Mouse (Mus musculus) intestine, embryonic 16.5 days (tissue): Measurements from ENCODE around the gene Stra6l. TPM values are rescaled to one million over a fixed set of nuclear protein-coding genes. Genes with fewer than 3 reads are reported as not detected.

Experiments used
- ATAC-seq: fragments of 200-750 bp; cut with Nextera tagmentation; 2 replicates; pipeline ENCODE4 v1.8.0; 2017; ENCODE audit warnings: moderate TSS enrichment, moderate library complexity
- H3K27ac ChIP-seq: fragments of 300-500 bp; sonication (generic); 2 replicates; pipeline ENCODE4 v1.5.1; 2014; ENCODE audit warnings: mild to moderate bottlenecking, low read length
- H3K27me3 ChIP-seq: fragments of 300-500 bp; sonication (generic); replicated peaks from 2 replicates; pipeline ENCODE4 v1.6.1; 2014; ENCODE audit warnings: low read length, control low read depth, mixed read lengths; ENCODE audit not compliant: control insufficient read depth, insufficient read depth
- H3K36me3 ChIP-seq: fragments of 300-500 bp; sonication (generic); 2 replicates; pipeline ENCODE4 v1.6.1; 2014; ENCODE audit warnings: low read length, control low read depth; ENCODE audit not compliant: control insufficient read depth, insufficient read depth
- H3K4me1 ChIP-seq: fragments of 300-500 bp; sonication (generic); 2 replicates; pipeline ENCODE4 v1.6.1; 2014; ENCODE audit warnings: low read length, control low read depth, mixed read lengths; ENCODE audit not compliant: control insufficient read depth, insufficient read depth
- H3K4me2 ChIP-seq: fragments of 300-500 bp; sonication (generic); 2 replicates; pipeline ENCODE4 v1.6.1; 2014; ENCODE audit warnings: low read depth, low read length, control low read depth
- H3K4me3 ChIP-seq: fragments of 300-500 bp; sonication (generic); 2 replicates; pipeline ENCODE4 v1.5.1; 2014; ENCODE audit warnings: mild to moderate bottlenecking, low read length
- H3K9ac ChIP-seq: fragments of 300-500 bp; sonication (generic); 2 replicates; pipeline ENCODE4 v1.6.1; 2014; ENCODE audit warnings: low read depth, low read length
- H3K9me3 ChIP-seq: fragments of 300-500 bp; sonication (generic); 2 replicates; pipeline ENCODE4 v1.6.1; 2016; ENCODE audit warnings: low read length, control low read depth; ENCODE audit not compliant: control insufficient read depth
- WGBS: fragments of 180-500 bp; shearing (Covaris S2); extraction: QIAGEN DNeasy Blood & Tissue Kit; methylation state at CpG from one replicate; pipeline ENCODE4 v1.1.7; 2014; 5-methylcytosine and 5-hydroxymethylcytosine counted together
- polyA plus RNA-seq: library from polyadenylated mRNA; unstranded; fragments of >200 nt; fragmentation: Nextera tagmentation; extraction: Ambion mirVana; gene quantifications from 2 replicates; pipeline ENCODE4 v1.2.1, GENCODE M21; 2015

The Stra6l gene
- polyA plus RNA-seq, 1 experiment from 2014 or later: 9.7 TPM

GRCm38 (mm10) chr4:45928561-45928960, 80.1 kb downstream of the Stra6l start:
- H3K36me3 ChIP-seq: no peaks in the 10 kb centered on the region
- WGBS: 79% methylated on average over 4 of the region's 4 CpGs
- H3K4me3 ChIP-seq: no peak overlapping the region
- no peak for ATAC-seq
- H3K4me2 ChIP-seq: no peak overlapping the region
- no peaks in the 10 kb centered on the region for H3K9me3 ChIP-seq
- H3K9ac ChIP-seq: no peak overlapping the region
- no peak overlapping the region for H3K27ac ChIP-seq
- H3K4me1 ChIP-seq: no peaks in the 10 kb centered on the region
- H3K27me3 ChIP-seq: no peaks in the 10 kb centered on the region

Other genes with a start within 250 kb of the Stra6l start
- gene Aldh1b1, start 49.6 kb upstream of the Stra6l start, polyA plus RNA-seq: 638 and 702 TPM in 2 replicates
- 0.24 and 0.34 TPM in 2 replicates for gene Igfbpl1, start 21.7 kb upstream of the Stra6l start, polyA plus RNA-seq
- 0.15 and 0.16 TPM in 2 replicates for gene Ccdc180, start 41.6 kb downstream of the Stra6l start, polyA plus RNA-seq
- gene Tdrd7, start 116.7 kb downstream of the Stra6l start, polyA plus RNA-seq: 31.5 and 36.6 TPM in 2 replicates
- 3.2 and 4.0 TPM in 2 replicates for gene Tmod1, start 190.3 kb downstream of the Stra6l start, polyA plus RNA-seq